Comparison of ENCODE assay signal across 11 mouse cellular contexts in genomic region chr14:32465506-32465870, GRCm38 (mm10). TPM values are rescaled to one million over a fixed set of nuclear protein-coding genes. Genes with fewer than 3 reads are reported as not detected.
DNase-seq lines count a peak whose midpoint lies in the region; ATAC-seq lines count a peak whose summit lies in the region.
"Had no signal": no experiment of that assay in that cellular context is flagged by ENCODE, and none has a peak within 500 bp of the region (broad histone marks: within the 10 kb centered on the region; RNA-seq: fewer than 3 reads in every experiment).

No protein-coding gene starts in this region.

- no peak for ATAC-seq in intestine, embryonic 15.5 days
- no peak for ATAC-seq in neural tube, embryonic 13.5 days (ENCODE audit: low read depth)
- ATAC-seq in liver, embryonic 12.5 days = no peak

- no peak overlapping the region for H3K27ac ChIP-seq in forebrain, embryonic 10.5 days
- H3K27ac ChIP-seq in intestine, embryonic 15.5 days = no peak overlapping the region
- H3K27ac ChIP-seq in neural tube, embryonic 13.5 days (replicated peaks) = no peak overlapping the region
- H3K27ac ChIP-seq in liver, embryonic 12.5 days = no peak overlapping the region

- H3K4me2 ChIP-seq in intestine, embryonic 15.5 days (replicated peaks) = peak overlapping the region; percentile 71
- H3K4me2 ChIP-seq in neural tube, embryonic 13.5 days = peak overlapping the region; percentile 63
- no peak overlapping the region for H3K4me2 ChIP-seq in liver, embryonic 12.5 days

- H3K4me3 ChIP-seq in forebrain, embryonic 10.5 days = peak overlapping the region; percentile 46
- no peak overlapping the region for H3K4me3 ChIP-seq in intestine, embryonic 15.5 days (replicated peaks)
- peak overlapping the region; percentile 42 for H3K4me3 ChIP-seq in neural tube, embryonic 13.5 days
- no peak overlapping the region for H3K4me3 ChIP-seq in liver, embryonic 12.5 days

- peaks cover 85% of the 10 kb centered on the region for H3K27me3 ChIP-seq in forebrain, embryonic 10.5 days (ENCODE audit: poor library complexity, severe bottlenecking)
- peaks cover 72% of the 10 kb centered on the region for H3K27me3 ChIP-seq in intestine, embryonic 15.5 days (replicated peaks)
- H3K27me3 ChIP-seq in neural tube, embryonic 13.5 days = peaks cover 91% of the 10 kb centered on the region
- peaks cover 84% of the 10 kb centered on the region for H3K27me3 ChIP-seq in liver, embryonic 12.5 days (replicated peaks)

- H3K9me3 ChIP-seq in forebrain, embryonic 10.5 days = no peaks in the 10 kb centered on the region
- H3K9me3 ChIP-seq in intestine, embryonic 15.5 days = no peaks in the 10 kb centered on the region
- no peaks in the 10 kb centered on the region for H3K9me3 ChIP-seq in neural tube, embryonic 13.5 days
- no peaks in the 10 kb centered on the region for H3K9me3 ChIP-seq in liver, embryonic 12.5 days (replicated peaks)

- no peaks in the 10 kb centered on the region for H3K36me3 ChIP-seq in forebrain, embryonic 10.5 days (replicated peaks)
- H3K36me3 ChIP-seq in intestine, embryonic 15.5 days = no peaks in the 10 kb centered on the region
- H3K36me3 ChIP-seq in neural tube, embryonic 13.5 days = no peaks in the 10 kb centered on the region
- H3K36me3 ChIP-seq in liver, embryonic 12.5 days = no peaks in the 10 kb centered on the region

- peak; percentile 52 for DNase-seq in heart, adult 11 months
- DNase-seq in heart, adult 18-20 months = no peak
- DNase-seq in forebrain, embryonic 10.5 days (ENCODE audit: extremely low spot score, low spot score) = no peak
- DNase-seq in thymus, postnatal 0 days (ENCODE audit: low spot score) = no peak
- no peak for DNase-seq in frontal cortex, adult 2 months (ENCODE audit: extremely low spot score in 1 of 2, low spot score in 1 of 2)

- no peak overlapping the region for H3K9ac ChIP-seq in intestine, embryonic 15.5 days
- H3K9ac ChIP-seq in neural tube, embryonic 13.5 days = peak overlapping the region; percentile 53
- H3K9ac ChIP-seq in liver, embryonic 12.5 days = no peak overlapping the region

- WGBS in forebrain, embryonic 10.5 days = 2% methylated on average over 7 of the region's 11 CpGs
- WGBS in intestine, embryonic 15.5 days = under 1% methylated on average over 8 of the region's 11 CpGs
- 3% methylated on average over 7 of the region's 11 CpGs for WGBS in neural tube, embryonic 13.5 days
- WGBS in liver, embryonic 12.5 days (ENCODE audit: insufficient replicate concordance) = 4% methylated on average over 9 of the region's 11 CpGs

- peaks cover 38% of the 10 kb centered on the region for H3K4me1 ChIP-seq in forebrain, embryonic 10.5 days
- peaks cover 18% of the 10 kb centered on the region for H3K4me1 ChIP-seq in intestine, embryonic 15.5 days (replicated peaks)
- peaks cover 39% of the 10 kb centered on the region for H3K4me1 ChIP-seq in neural tube, embryonic 13.5 days (replicated peaks)
- peaks cover 4% of the 10 kb centered on the region; the same call in 1 of the 2 replicates for H3K4me1 ChIP-seq in liver, embryonic 12.5 days

RNA-seq across cellular contexts. Expression of gene Chat, which starts 0.3 kb away (rescaled TPM):
- not detected for total RNA-seq in heart, adult 18-20 months (2021)
- polyA plus RNA-seq in forebrain, embryonic 10.5 days (2016; fragmentation: Nextera tagmentation; extraction: Ambion mirVana) = not detected in 2 replicates
- polyA plus RNA-seq in intestine, embryonic 15.5 days (2015; fragmentation: Nextera tagmentation; extraction: Ambion mirVana) = 0.89 and 1.4 TPM in 2 replicates
- 4.0 and 5.0 TPM in 2 replicates for polyA plus RNA-seq in neural tube, embryonic 13.5 days (2015; fragmentation: Nextera tagmentation; extraction: Ambion mirVana)
- polyA plus RNA-seq in thymus, postnatal 0 days (2015; fragmentation: Nextera tagmentation; extraction: Ambion mirVana) = 0.05 TPM in 1 of 2 replicates, not detected in the other
- polyA plus RNA-seq in liver, embryonic 12.5 days (2016; fragmentation: Nextera tagmentation; extraction: Ambion mirVana) = not detected in 2 replicates
- polyA plus RNA-seq in frontal cortex, adult 2 months (2012; rRNA removed) = 0.42 and 0.69 TPM in 2 replicates
- total RNA-seq: layer of hippocampus, adult 18-20 months had no signal
- polyA plus RNA-seq: gonadal fat pad, adult 2 months; liver, embryonic 16.5 days had no signal

RNA-seq across cellular contexts. Expression of gene Slc18a3, which starts 0.8 kb away (rescaled TPM):
- total RNA-seq in heart, adult 18-20 months (2021) = not detected
- polyA plus RNA-seq in forebrain, embryonic 10.5 days (2016; fragmentation: Nextera tagmentation; extraction: Ambion mirVana) = 0.09 and 0.10 TPM in 2 replicates
- polyA plus RNA-seq in intestine, embryonic 15.5 days (2015; fragmentation: Nextera tagmentation; extraction: Ambion mirVana) = 8.4 TPM in 2 replicates
- polyA plus RNA-seq in neural tube, embryonic 13.5 days (2015; fragmentation: Nextera tagmentation; extraction: Ambion mirVana) = 30.1 and 33.6 TPM in 2 replicates
- 0.05 TPM in 1 of 2 replicates, not detected in the other for polyA plus RNA-seq in thymus, postnatal 0 days (2015; fragmentation: Nextera tagmentation; extraction: Ambion mirVana)
- 0.05 TPM in 1 of 2 replicates, not detected in the other for polyA plus RNA-seq in liver, embryonic 12.5 days (2016; fragmentation: Nextera tagmentation; extraction: Ambion mirVana)
- 0.14 and 0.53 TPM in 2 replicates for polyA plus RNA-seq in frontal cortex, adult 2 months (2012; rRNA removed)
- total RNA-seq: layer of hippocampus, adult 18-20 months had no signal
- polyA plus RNA-seq: gonadal fat pad, adult 2 months had no signal

RNA-seq across cellular contexts. Expression of gene Ercc6, which starts 47.8 kb away (rescaled TPM):
- 1 to 10 TPM; 3.2 to 3.3 TPM for total RNA-seq in heart, adult 18-20 months (2021)
- 28.9 TPM in 2 replicates for polyA plus RNA-seq in forebrain, embryonic 10.5 days (2016; fragmentation: Nextera tagmentation; extraction: Ambion mirVana)
- polyA plus RNA-seq in intestine, embryonic 15.5 days (2015; fragmentation: Nextera tagmentation; extraction: Ambion mirVana) = 15.9 and 16.5 TPM in 2 replicates
- 25.3 and 26.7 TPM in 2 replicates for polyA plus RNA-seq in neural tube, embryonic 13.5 days (2015; fragmentation: Nextera tagmentation; extraction: Ambion mirVana)
- 14.9 and 15.9 TPM in 2 replicates for polyA plus RNA-seq in thymus, postnatal 0 days (2015; fragmentation: Nextera tagmentation; extraction: Ambion mirVana)
- polyA plus RNA-seq in liver, embryonic 12.5 days (2016; fragmentation: Nextera tagmentation; extraction: Ambion mirVana) = 13.3 and 14.8 TPM in 2 replicates
- polyA plus RNA-seq in frontal cortex, adult 2 months (2012; rRNA removed) = 12.9 and 13.8 TPM in 2 replicates

Comparison
In these comparisons a context has a peak if more than half of its experiments do, and no peak if none do; other contexts are left out.
1. H3K4me3 ChIP-seq: peak in forebrain, embryonic 10.5 days (single experiment) and neural tube, embryonic 13.5 days (single experiment); none in intestine, embryonic 15.5 days (single experiment) and liver, embryonic 12.5 days (single experiment).